Mouse (Mus musculus) forebrain, embryonic 14.5 days (tissue): ENCODE measurements around the gene Ankrd34a. TPM values are rescaled to one million over a fixed set of nuclear protein-coding genes. Genes with fewer than 3 reads are reported as not detected.
"Not testable (repeated sequence)": the region's sequence is repeated elsewhere in the genome, so short reads cannot be mapped to it uniquely, and the experiment has no call there.

Experiments used
- ATAC-seq: fragments of 200-750 bp; cut with Nextera tagmentation; 2 replicates; pipeline ENCODE4 v1.8.0; 2017; ENCODE audit warnings: mild to moderate bottlenecking, moderate library complexity
- DNase-seq: peaks from one replicate; pipeline ENCODE4 v3.0.0-alpha.2; 2015; ENCODE audit warnings: low spot score
- H3K27ac ChIP-seq: fragments of 300-500 bp; sonication (generic); 2 replicates; pipeline ENCODE4 v1.5.1; 2014; ENCODE audit warnings: low read depth, mild to moderate bottlenecking, control low read depth, low read length, moderate library complexity
- H3K27me3 ChIP-seq: fragments of 300-500 bp; sonication (generic); replicated peaks from 2 replicates; pipeline ENCODE4 v1.6.1; 2014; ENCODE audit warnings: low read length, control low read depth, mixed read lengths; ENCODE audit not compliant: control insufficient read depth, insufficient read depth
- H3K36me3 ChIP-seq: fragments of 300-500 bp; sonication (generic); 2 replicates; pipeline ENCODE4 v1.6.1; 2014; ENCODE audit warnings: low read length, control low read depth; ENCODE audit not compliant: control insufficient read depth, insufficient read depth
- H3K4me1 ChIP-seq: fragments of 300-500 bp; sonication (generic); 2 replicates; pipeline ENCODE4 v1.6.1; 2014; ENCODE audit warnings: antibody characterized with exemption, low read length, control low read depth; ENCODE audit not compliant: control insufficient read depth, insufficient read depth
- H3K4me2 ChIP-seq: fragments of 300-500 bp; sonication (generic); 2 replicates; pipeline ENCODE4 v1.6.1; 2014; ENCODE audit warnings: mild to moderate bottlenecking, control low read depth, low read length
- H3K4me3 ChIP-seq: fragments of 300-500 bp; sonication (generic); 2 replicates; pipeline ENCODE4 v1.5.1; 2014; ENCODE audit warnings: low read depth, low read length, control low read depth
- H3K9ac ChIP-seq: fragments of 300-500 bp; sonication (generic); 2 replicates; pipeline ENCODE4 v1.6.1; 2014; ENCODE audit warnings: mild to moderate bottlenecking, low read length, control low read depth, moderate library complexity
- H3K9me3 ChIP-seq: fragments of 300-500 bp; sonication (generic); replicated peaks from 2 replicates; pipeline ENCODE4 v1.6.1; 2016; ENCODE audit warnings: low read length, control low read depth, mixed read lengths; ENCODE audit not compliant: control insufficient read depth
- WGBS: fragments of 180-500 bp; shearing (Covaris S2); extraction: QIAGEN DNeasy Blood & Tissue Kit; methylation state at CpG from one replicate; pipeline ENCODE4 v1.1.7; 2014; 5-methylcytosine and 5-hydroxymethylcytosine counted together
- polyA plus RNA-seq: library from polyadenylated mRNA; unstranded; fragments of >200 nt; fragmentation: Nextera tagmentation; extraction: Ambion mirVana; gene quantifications from 2 replicates; pipeline ENCODE4 v1.2.1, GENCODE M21; 2014

Ankrd34a gene
- polyA plus RNA-seq, 1 experiment from 2014 or later = 11.8 TPM

DNA sequence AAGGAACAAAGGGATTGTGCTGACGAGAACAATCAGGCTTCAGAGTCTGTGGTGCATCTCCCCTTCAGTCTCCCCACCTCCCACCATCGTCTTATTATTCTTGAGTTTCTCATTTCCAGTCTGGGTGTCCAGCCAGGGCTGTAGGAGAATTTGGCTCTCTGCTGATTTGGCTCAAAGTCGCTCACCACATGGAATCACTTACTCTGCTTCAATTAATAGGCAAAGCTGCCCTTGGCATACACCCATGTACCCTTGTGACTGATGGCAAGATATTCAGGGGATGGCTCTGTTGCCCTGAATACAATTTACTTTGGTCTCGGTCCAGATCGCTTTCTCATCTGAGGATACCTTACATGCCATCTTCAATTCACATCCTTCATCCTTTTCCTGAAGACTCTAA lies 6.9 kb downstream of the Ankrd34a start:
- no peaks in the 10 kb centered on the region for H3K36me3 ChIP-seq
- 35% methylated on average over 5 of the region's 5 CpGs for WGBS
- H3K4me1 ChIP-seq = peaks cover 46% of the 10 kb centered on the region
- peak overlapping the region; percentile 90 for H3K9ac ChIP-seq
- peak overlapping the region; percentile 69 for H3K4me2 ChIP-seq
- no peak for ATAC-seq
- H3K27me3 ChIP-seq = no peaks in the 10 kb centered on the region
- peak overlapping the region; percentile 96 for H3K27ac ChIP-seq
- H3K4me3 ChIP-seq = peak overlapping the region; percentile 82
- H3K9me3 ChIP-seq = no peaks in the 10 kb centered on the region
- DNase-seq = peak; percentile 63

- H3K4me2 ChIP-seq, H3K9me3 ChIP-seq, H3K4me3 ChIP-seq, DNase-seq, H3K27me3 ChIP-seq, H3K36me3 ChIP-seq, H3K9ac ChIP-seq, ATAC-seq, H3K27ac ChIP-seq: not testable (repeated sequence)
- 84% methylated on average over 4 of the region's 4 CpGs for WGBS
- peaks cover 36% of the 10 kb centered on the region for H3K4me1 ChIP-seq
Observed at GRCm38 (mm10) chr3:96606007-96606406, 9.6 kb downstream of the Ankrd34a start.

DNA sequence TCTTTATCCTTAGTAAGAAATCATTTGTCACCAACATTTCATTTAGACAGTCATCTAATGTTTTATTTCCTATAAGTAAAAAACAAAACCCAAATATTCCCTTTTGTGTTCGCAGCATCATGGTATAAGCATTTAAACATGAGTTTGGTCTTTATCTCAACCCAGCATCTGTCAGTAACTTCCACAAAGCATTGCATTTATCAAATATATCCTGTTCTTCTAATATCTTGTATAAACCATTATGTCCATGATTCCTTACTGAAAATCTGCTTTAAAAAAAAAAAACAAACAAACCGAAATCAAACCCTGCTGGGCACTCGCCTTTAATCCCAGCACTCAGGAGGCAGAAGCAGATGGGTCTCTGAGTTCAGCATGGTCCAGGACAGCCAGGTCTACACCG lies 10.2 kb downstream of the Ankrd34a start:
- Histone ChIP-seq H3K36me3 (no peaks in the 10 kb centered on the region), H3K4me1 (peaks cover 36% of the 10 kb centered on the region), H3K27ac (no peak overlapping the region), H3K27me3 (no peaks in the 10 kb centered on the region), H3K9ac (no peak overlapping the region), H3K9me3 (no peaks in the 10 kb centered on the region), H3K4me2 (no peak overlapping the region), H3K4me3 (no peak overlapping the region)
- ATAC-seq = no peak
- DNase-seq = no peak
- WGBS = 91% methylated on average over 4 of the region's 4 CpGs

DNA sequence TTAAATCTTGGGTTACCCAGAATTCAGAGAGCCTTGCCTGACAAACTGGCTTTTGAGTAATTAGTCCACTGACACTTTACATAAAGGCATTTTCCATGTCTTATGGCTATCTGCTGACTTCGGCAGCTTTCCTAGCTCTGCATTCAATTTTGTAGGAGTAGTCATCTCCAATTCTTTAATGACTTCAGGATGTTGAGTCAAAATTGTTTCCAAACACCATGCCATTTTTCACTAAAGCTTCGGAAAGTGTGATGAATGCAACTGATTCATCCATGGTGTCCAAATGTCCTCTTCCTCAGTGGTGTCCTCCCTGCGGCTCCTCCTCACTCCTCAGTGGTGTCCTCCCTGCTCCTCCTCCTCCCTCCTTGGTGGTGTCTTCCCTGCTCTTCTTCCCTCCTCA lies 21.5 kb downstream of the Ankrd34a start:
- DNase-seq (no peak), ATAC-seq (no peak)
- Histone ChIP-seq H3K27me3 (no peaks in the 10 kb centered on the region), H3K27ac (no peak overlapping the region), H3K9me3 (no peaks in the 10 kb centered on the region), H3K36me3 (peaks cover 71% of the 10 kb centered on the region), H3K4me3 (no peak overlapping the region), H3K4me2 (no peak overlapping the region), H3K4me1 (no peaks in the 10 kb centered on the region), H3K9ac (no peak overlapping the region)
- 97% methylated on average over 3 of the region's 3 CpGs for WGBS

GRCm38 (mm10) chr3:96623201-96623600 lies 26.8 kb downstream of the Ankrd34a start:
- H3K36me3 ChIP-seq = peaks cover 61% of the 10 kb centered on the region
- H3K9me3 ChIP-seq = no peaks in the 10 kb centered on the region
- H3K27me3 ChIP-seq = no peaks in the 10 kb centered on the region
- no peak overlapping the region for H3K4me2 ChIP-seq
- ATAC-seq (no peak), DNase-seq (no peak)
- H3K4me1 ChIP-seq = no peaks in the 10 kb centered on the region
- H3K4me3 ChIP-seq = no peak overlapping the region
- H3K9ac ChIP-seq = no peak overlapping the region
- H3K27ac ChIP-seq = no peak overlapping the region
- WGBS = 86% methylated on average over 4 of the region's 4 CpGs

DNA sequence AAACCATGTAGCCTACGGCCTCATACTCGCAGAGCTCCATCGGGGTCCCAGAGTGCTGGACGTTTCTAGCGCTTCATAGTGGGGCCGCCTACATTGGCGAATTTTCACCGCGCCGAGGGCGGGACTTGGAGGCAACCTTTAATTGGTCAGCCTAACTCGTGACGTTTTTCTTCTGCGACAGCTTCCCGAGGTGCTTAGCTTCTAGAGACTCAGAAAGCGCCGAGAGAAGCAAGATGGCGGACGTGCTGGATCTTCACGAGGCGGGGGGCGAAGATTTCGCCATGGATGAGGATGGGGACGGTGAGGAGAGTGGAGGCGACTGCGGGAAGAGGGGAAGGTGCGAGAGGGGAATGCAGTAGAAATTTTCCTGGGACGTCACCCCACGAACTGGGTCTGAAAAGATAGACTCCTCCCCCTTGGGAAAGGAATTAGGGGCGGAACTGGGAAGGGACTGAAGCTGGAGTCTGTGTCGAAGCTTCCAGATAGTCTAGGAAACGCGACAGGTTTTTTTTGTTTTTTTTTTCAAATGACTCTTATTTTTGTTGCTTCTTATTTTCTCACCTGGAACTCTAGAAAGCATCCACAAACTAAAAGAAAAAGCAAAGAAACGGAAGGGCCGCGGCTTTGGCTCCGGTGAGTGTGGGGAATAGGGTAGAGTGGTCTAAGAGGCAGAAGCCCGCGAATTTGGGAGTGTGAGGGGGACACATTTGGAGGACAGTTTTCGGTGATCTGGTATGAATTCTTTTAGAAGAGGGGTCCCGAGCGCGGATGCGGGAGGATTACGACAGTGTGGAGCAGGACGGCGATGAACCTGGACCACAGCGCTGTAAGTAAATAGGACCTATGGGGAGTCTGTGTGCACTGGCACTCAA lies 33.5 kb downstream of the Ankrd34a start, which contains the start of gene Rbm8a:
Gene Rbm8a, plus strand, starts transcription at position 205 of the 872 bp plus-strand sequence.
- H3K9ac ChIP-seq = peak within 1 kb of the TSS; percentile 73
- H3K27me3 ChIP-seq = no peaks in the 10 kb centered on the region
- ATAC-seq (peak; percentile 93), DNase-seq (peak; percentile 100)
- no peaks in the 10 kb centered on the region for H3K9me3 ChIP-seq
- H3K4me3 ChIP-seq = peak within 1 kb of the TSS; percentile 64
- peak within 1 kb of the TSS; percentile 84 for H3K4me2 ChIP-seq
- WGBS = under 1% methylated on average over 48 of the region's 48 CpGs
- peaks cover 14% of the 10 kb centered on the region for H3K4me1 ChIP-seq
- peak within 1 kb of the TSS; percentile 59; the same call in 1 of the 2 replicates for H3K27ac ChIP-seq
- peaks cover 37% of the 10 kb centered on the region for H3K36me3 ChIP-seq

- Histone ChIP-seq H3K9ac (no peak overlapping the region), H3K27me3 (no peaks in the 10 kb centered on the region)
- no peak for ATAC-seq
Observed at GRCm38 (mm10) chr3:96632058-96632457, 35.6 kb downstream of the Ankrd34a start.

DNA sequence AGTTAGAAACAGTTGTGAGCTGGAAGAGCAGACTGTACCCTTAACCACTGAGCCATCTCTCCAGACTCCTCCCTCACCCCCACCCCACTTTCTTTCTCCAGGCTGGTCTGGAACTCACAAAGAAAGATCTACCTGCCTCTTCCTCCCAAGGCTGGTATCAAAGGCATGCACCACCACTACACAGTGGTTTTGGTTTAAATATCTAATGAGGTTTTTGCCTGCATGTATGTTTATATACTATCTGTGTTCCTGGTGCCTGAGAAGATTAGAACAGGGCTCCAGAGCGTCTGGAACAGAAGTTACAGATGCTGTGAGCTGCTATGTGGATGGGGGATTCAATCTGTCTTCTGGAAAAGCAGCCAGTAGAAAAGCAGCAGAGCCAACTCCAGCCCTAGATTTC lies 37.6 kb downstream of the Ankrd34a start:
- Histone ChIP-seq H3K4me2 (no peak overlapping the region), H3K27ac (no peak overlapping the region), H3K9me3 (0 out of 2 replicates have a peak, but pooled peaks cover under 1% of the 10 kb centered on the region), H3K36me3 (peaks cover 41% of the 10 kb centered on the region), H3K4me3 (no peak overlapping the region), H3K27me3 (no peaks in the 10 kb centered on the region), H3K9ac (no peak overlapping the region), H3K4me1 (peaks cover 19% of the 10 kb centered on the region)
- ATAC-seq (no peak), DNase-seq (no peak)
- 77% methylated on average over 1 of the region's 1 CpGs for WGBS

More at GRCm38 (mm10) chr3:96632058-96632457, 35.6 kb downstream of the Ankrd34a start:
- peaks cover 31% of the 10 kb centered on the region for H3K36me3 ChIP-seq
- H3K27ac ChIP-seq = no peak overlapping the region
- H3K4me2 ChIP-seq = no peak overlapping the region
- no peak for DNase-seq
- no peak overlapping the region for H3K4me3 ChIP-seq
- H3K9me3 ChIP-seq = no peaks in the 10 kb centered on the region
- peaks cover 21% of the 10 kb centered on the region for H3K4me1 ChIP-seq
